Mouse (Mus musculus) neural tube, embryonic 15.5 days (tissue): ENCODE measurements at regions not wholly inside any gene's neighbourhood (a gene's known extent, or its start where the extent isn't known, plus 50 kb on each side); places are given as distances from the start of the nearest gene placed in this dataset.

Source experiments
- ATAC-seq: fragments of 200-750 bp; cut with Nextera tagmentation; 2 replicates; pipeline ENCODE4 v1.8.0; 2017; ENCODE audit warnings: mild to moderate bottlenecking, moderate TSS enrichment, moderate library complexity; ENCODE audit not compliant: low FRiP score
- H3K27ac ChIP-seq: fragments of 300-500 bp; sonication (generic); replicated peaks from 2 replicates; pipeline ENCODE4 v1.5.1; 2015; ENCODE audit warnings: mild to moderate bottlenecking, inconsistent platforms
- H3K27me3 ChIP-seq: fragments of 300-500 bp; sonication (generic); replicated peaks from 2 replicates; pipeline ENCODE4 v1.6.1; 2015; ENCODE audit warnings: inconsistent platforms
- H3K36me3 ChIP-seq: fragments of 300-500 bp; sonication (generic); 2 replicates; pipeline ENCODE4 v1.6.1; 2015; ENCODE audit warnings: inconsistent platforms
- H3K4me1 ChIP-seq: fragments of 300-500 bp; sonication (generic); 2 replicates; pipeline ENCODE4 v1.6.1; 2015; ENCODE audit warnings: inconsistent platforms
- H3K4me2 ChIP-seq: fragments of 300-500 bp; sonication (generic); 2 replicates; pipeline ENCODE4 v1.6.1; 2015; ENCODE audit warnings: inconsistent platforms, mild to moderate bottlenecking, moderate library complexity
- H3K4me3 ChIP-seq: fragments of 300-500 bp; sonication (generic); replicated peaks from 2 replicates; pipeline ENCODE4 v1.5.1; 2015; ENCODE audit warnings: mild to moderate bottlenecking, inconsistent platforms
- H3K9ac ChIP-seq: fragments of 300-500 bp; sonication (generic); replicated peaks from 2 replicates; pipeline ENCODE4 v1.6.1; 2015; ENCODE audit warnings: mild to moderate bottlenecking, inconsistent platforms
- H3K9me3 ChIP-seq: fragments of 300-500 bp; sonication (generic); replicated peaks from 2 replicates; pipeline ENCODE4 v1.6.1; 2016; ENCODE audit warnings: inconsistent platforms
- WGBS: fragments of 180-500 bp; shearing (Covaris S2); methylation state at CpG from one replicate; pipeline ENCODE4 v1.1.7; 2015; ENCODE audit warnings: mixed read lengths; 5-methylcytosine and 5-hydroxymethylcytosine counted together

GRCm38 (mm10) chr16:52601068-52601829, 147.4 kb upstream of the Alcam start:
- peaks cover 4% of the 10 kb centered on the region; the same call in 1 of the 2 replicates for H3K4me1 ChIP-seq
- no peaks in the 10 kb centered on the region for H3K36me3 ChIP-seq
- no peak; the same call in 1 of the 2 replicates for ATAC-seq
- no peak overlapping the region for H3K4me3 ChIP-seq
- WGBS = 50% methylated on average over 8 of the region's 8 CpGs
- no peaks in the 10 kb centered on the region for H3K27me3 ChIP-seq
- no peak overlapping the region for H3K4me2 ChIP-seq
- H3K9me3 ChIP-seq = no peaks in the 10 kb centered on the region
- no peak overlapping the region for H3K27ac ChIP-seq
- no peak overlapping the region for H3K9ac ChIP-seq

- ATAC-seq = no peak
- no peaks in the 10 kb centered on the region for H3K36me3 ChIP-seq
- no peaks in the 10 kb centered on the region for H3K9me3 ChIP-seq
- no peak overlapping the region for H3K4me3 ChIP-seq
- 83% methylated on average over 1 of the region's 1 CpGs for WGBS
- no peak overlapping the region for H3K27ac ChIP-seq
- H3K27me3 ChIP-seq = no peaks in the 10 kb centered on the region
- H3K4me1 ChIP-seq = peaks cover 4% of the 10 kb centered on the region; the same call in 1 of the 2 replicates
- no peak overlapping the region for H3K4me2 ChIP-seq
- H3K9ac ChIP-seq = no peak overlapping the region
Measured at GRCm38 (mm10) chr16:52598232-52598631, 144.4 kb upstream of the Alcam start.

GRCm38 (mm10) chr16:52597181-52597580, 143.3 kb upstream of the Alcam start:
- Histone ChIP-seq H3K27ac (no peak overlapping the region), H3K4me3 (no peak overlapping the region), H3K9ac (no peak overlapping the region), H3K36me3 (no peaks in the 10 kb centered on the region), H3K4me1 (peaks cover 4% of the 10 kb centered on the region; the same call in 1 of the 2 replicates), H3K4me2 (no peak overlapping the region), H3K9me3 (no peaks in the 10 kb centered on the region), H3K27me3 (no peaks in the 10 kb centered on the region)
- ATAC-seq = peak; percentile 71
- WGBS = 65% methylated on average over 7 of the region's 7 CpGs

- Histone ChIP-seq H3K4me2 (no peak overlapping the region), H3K9me3 (no peaks in the 10 kb centered on the region), H3K9ac (no peak overlapping the region), H3K27me3 (no peaks in the 10 kb centered on the region), H3K4me3 (no peak overlapping the region), H3K27ac (no peak overlapping the region), H3K4me1 (no peaks in the 10 kb centered on the region), H3K36me3 (no peaks in the 10 kb centered on the region)
- no peak for ATAC-seq
- WGBS = 53% methylated on average over 1 of the region's 1 CpGs
Measured at GRCm38 (mm10) chr16:52588291-52588781, 134.5 kb upstream of the Alcam start.

GRCm38 (mm10) chr16:52569078-52569477, 115.2 kb upstream of the Alcam start:
- WGBS = 48% methylated on average over 2 of the region's 2 CpGs
- Histone ChIP-seq H3K4me1 (peaks cover 4% of the 10 kb centered on the region; the same call in 1 of the 2 replicates), H3K27ac (no peak overlapping the region), H3K4me3 (no peak overlapping the region), H3K9me3 (no peaks in the 10 kb centered on the region), H3K4me2 (no peak overlapping the region), H3K27me3 (no peaks in the 10 kb centered on the region), H3K9ac (no peak overlapping the region), H3K36me3 (no peaks in the 10 kb centered on the region)
- peak; percentile 55; the same call in 1 of the 2 replicates for ATAC-seq

- Histone ChIP-seq H3K27me3 (no peaks in the 10 kb centered on the region), H3K4me3 (no peak overlapping the region), H3K9ac (no peak overlapping the region), H3K9me3 (no peaks in the 10 kb centered on the region), H3K4me1 (no peaks in the 10 kb centered on the region), H3K36me3 (no peaks in the 10 kb centered on the region), H3K4me2 (no peak overlapping the region), H3K27ac (no peak overlapping the region)
- WGBS = 82% methylated on average over 1 of the region's 1 CpGs
- ATAC-seq = no peak
Measured at GRCm38 (mm10) chr16:52536278-52536677, 82.4 kb upstream of the Alcam start.

GRCm38 (mm10) chr16:52534601-52535000, 80.7 kb upstream of the Alcam start:
- 65% methylated on average over 1 of the region's 1 CpGs for WGBS
- Histone ChIP-seq H3K4me3 (no peak overlapping the region), H3K9ac (no peak overlapping the region), H3K9me3 (no peaks in the 10 kb centered on the region), H3K27me3 (no peaks in the 10 kb centered on the region), H3K36me3 (no peaks in the 10 kb centered on the region), H3K4me1 (no peaks in the 10 kb centered on the region), H3K4me2 (no peak overlapping the region), H3K27ac (no peak overlapping the region)
- ATAC-seq = no peak

GRCm38 (mm10) chr16:52532475-52533083, 78.7 kb upstream of the Alcam start:
- Histone ChIP-seq H3K9me3 (no peaks in the 10 kb centered on the region), H3K27me3 (no peaks in the 10 kb centered on the region), H3K27ac (no peak overlapping the region), H3K4me1 (no peaks in the 10 kb centered on the region), H3K9ac (no peak overlapping the region), H3K36me3 (no peaks in the 10 kb centered on the region), H3K4me2 (no peak overlapping the region), H3K4me3 (no peak overlapping the region)
- WGBS = 48% methylated on average over 1 of the region's 1 CpGs
- no peak; the same call in 1 of the 2 replicates for ATAC-seq

GRCm38 (mm10) chr16:52513546-52514409, 59.9 kb upstream of the Alcam start:
- Histone ChIP-seq H3K4me2 (no peak overlapping the region), H3K9me3 (no peaks in the 10 kb centered on the region), H3K9ac (no peak overlapping the region), H3K27ac (no peak overlapping the region), H3K36me3 (no peaks in the 10 kb centered on the region), H3K4me3 (no peak overlapping the region), H3K4me1 (no peaks in the 10 kb centered on the region), H3K27me3 (no peaks in the 10 kb centered on the region)
- 83% methylated on average over 5 of the region's 5 CpGs for WGBS
- ATAC-seq = no peak

GRCm38 (mm10) chr16:52508633-52509379, 54.9 kb upstream of the Alcam start:
- no peak for ATAC-seq
- Histone ChIP-seq H3K4me3 (no peak overlapping the region), H3K9me3 (no peaks in the 10 kb centered on the region), H3K9ac (no peak overlapping the region), H3K4me2 (no peak overlapping the region), H3K4me1 (no peaks in the 10 kb centered on the region), H3K27me3 (no peaks in the 10 kb centered on the region), H3K36me3 (no peaks in the 10 kb centered on the region), H3K27ac (no peak overlapping the region)
- WGBS = 79% methylated on average over 10 of the region's 10 CpGs
